Mouse (Mus musculus) lung, postnatal 0 days (tissue): ENCODE results near the gene Ces1b. TPM values are rescaled to one million over a fixed set of nuclear protein-coding genes. Genes with fewer than 3 reads are reported as not detected.

Experiments used
- ATAC-seq: fragments of 200-750 bp; cut with Nextera tagmentation; 2 replicates; pipeline ENCODE4 v1.8.0; 2017; ENCODE audit warnings: moderate library complexity
- DNase-seq: peaks from one replicate; pipeline ENCODE4 v3.0.0-alpha.2; 2016; ENCODE audit warnings: low spot score
- H3K27ac ChIP-seq: fragments of 300-500 bp; sonication (generic); 2 replicates; pipeline ENCODE4 v1.5.1; 2014; ENCODE audit warnings: antibody characterized with exemption, mild to moderate bottlenecking, low read length, mixed read lengths
- H3K27me3 ChIP-seq: fragments of 300-500 bp; sonication (generic); replicated peaks from 2 replicates; pipeline ENCODE4 v1.6.1; 2014; ENCODE audit warnings: low read length, mixed read lengths; ENCODE audit not compliant: insufficient read depth
- H3K36me3 ChIP-seq: fragments of 300-500 bp; sonication (generic); 2 replicates; pipeline ENCODE4 v1.6.1; 2014; ENCODE audit warnings: low read length, mixed read lengths; ENCODE audit not compliant: insufficient read depth
- H3K4me1 ChIP-seq: fragments of 300-500 bp; sonication (generic); 2 replicates; pipeline ENCODE4 v1.6.1; 2014; ENCODE audit warnings: antibody characterized with exemption, low read depth, low read length, mixed read lengths; ENCODE audit not compliant: insufficient read depth
- H3K4me2 ChIP-seq: fragments of 300-500 bp; sonication (generic); replicated peaks from 2 replicates; pipeline ENCODE4 v1.6.1; 2014; ENCODE audit warnings: low read depth, mild to moderate bottlenecking, low read length, moderate library complexity, mixed read lengths
- H3K4me3 ChIP-seq: fragments of 300-500 bp; sonication (generic); 2 replicates; pipeline ENCODE4 v1.5.1; 2014; ENCODE audit warnings: low read depth, low read length
- H3K9ac ChIP-seq: fragments of 300-500 bp; sonication (generic); replicated peaks from 2 replicates; pipeline ENCODE4 v1.6.1; 2014; ENCODE audit warnings: low read depth, mild to moderate bottlenecking
- H3K9me3 ChIP-seq: fragments of 300-500 bp; sonication (generic); 2 replicates; pipeline ENCODE4 v1.6.1; 2016; ENCODE audit warnings: low read length, mixed read lengths
- CTCF ChIP-seq: IDR thresholded peaks from 2 replicates; pipeline ENCODE4 v1.5.1; 2016; ENCODE audit warnings: antibody characterized with exemption, mild to moderate bottlenecking
- EP300 ChIP-seq: IDR thresholded peaks from 2 replicates; pipeline ENCODE4 v1.6.1; 2016; ENCODE audit warnings: antibody characterized with exemption, mild to moderate bottlenecking, control low read depth
- WGBS: fragments of 180-500 bp; shearing (Covaris S2); extraction: QIAGEN DNeasy Blood & Tissue Kit; methylation state at CpG from one replicate; pipeline ENCODE4 v1.1.7; 2014; 5-methylcytosine and 5-hydroxymethylcytosine counted together
- polyA plus RNA-seq: library from polyadenylated mRNA; unstranded; fragments of >200 nt; fragmentation: Nextera tagmentation; extraction: Ambion mirVana; gene quantifications from 2 replicates; pipeline ENCODE4 v1.2.1, GENCODE M21; 2015

Gene Ces1b
- polyA plus RNA-seq, 1 experiment from 2014 or later: 0.37 TPM

DNA sequence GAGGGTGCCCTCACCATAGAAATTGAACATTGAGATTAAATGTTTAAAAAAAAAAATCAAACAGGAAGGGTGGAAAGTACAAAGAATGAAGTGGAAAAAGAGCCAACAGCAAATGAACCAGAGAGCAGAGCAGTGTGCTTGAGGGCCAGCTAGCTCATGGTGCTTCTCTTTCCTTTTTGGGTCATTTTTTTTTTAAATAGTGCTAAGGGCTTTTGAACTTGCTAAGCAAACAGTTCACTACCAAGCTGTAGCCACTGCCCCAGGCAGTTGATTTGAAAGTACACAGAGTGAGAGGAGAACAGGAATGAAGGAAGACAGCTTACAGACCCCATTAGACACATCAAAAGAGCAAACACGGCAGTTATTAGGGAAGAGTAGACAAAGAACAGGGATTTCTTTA is 36.7 kb downstream of the Ces1b start:
- Histone ChIP-seq H3K27me3 (no peaks in the 10 kb centered on the region), H3K27ac (no peak overlapping the region), H3K9ac (no peak overlapping the region), H3K4me2 (no peak overlapping the region), H3K4me1 (no peaks in the 10 kb centered on the region), H3K36me3 (no peaks in the 10 kb centered on the region), H3K4me3 (no peak overlapping the region), H3K9me3 (no peaks in the 10 kb centered on the region)
- TF ChIP-seq CTCF (no peak), EP300 (no peak)
- DNase-seq: peak; percentile 72
- WGBS: 15% methylated on average over 1 of the region's 1 CpGs
- ATAC-seq: peak; percentile 68

DNA sequence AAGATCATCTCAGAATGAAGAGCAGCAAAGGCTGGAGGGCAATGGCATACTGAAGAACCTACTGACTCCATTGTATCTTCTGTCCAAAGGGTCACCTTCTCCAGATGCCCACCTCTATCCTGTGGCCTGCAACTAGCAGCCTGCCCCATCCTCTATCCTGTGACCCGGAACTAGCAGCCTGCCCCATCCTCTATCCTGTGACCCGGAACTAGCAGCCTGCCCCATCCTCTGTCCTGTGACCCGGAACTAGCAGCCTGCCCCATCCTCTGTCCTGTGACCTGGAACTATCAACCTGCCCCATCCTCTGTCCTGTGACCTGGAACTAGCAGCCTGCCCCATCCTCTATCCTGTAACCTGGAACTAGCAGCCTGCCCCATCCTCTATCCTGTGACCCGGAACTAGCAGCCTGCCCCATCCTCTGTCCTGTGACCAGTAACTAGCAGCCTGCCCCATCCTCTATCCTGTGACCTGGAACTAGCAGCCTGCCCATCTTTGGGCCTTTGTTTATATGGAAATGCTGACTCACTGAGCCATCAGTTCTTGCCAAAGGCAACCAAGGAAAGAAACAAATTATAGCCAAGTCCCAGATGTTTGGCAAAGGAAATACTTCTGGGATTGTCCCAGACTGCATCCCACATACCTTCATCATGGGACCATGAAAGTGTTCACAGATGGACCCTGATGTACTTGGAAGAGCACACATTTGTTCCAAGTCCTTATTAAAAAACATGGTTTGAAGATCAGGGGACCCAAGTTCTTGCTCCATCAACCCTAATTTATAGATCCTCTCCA is 38.8 kb downstream of the Ces1b start:
- no peak for ATAC-seq
- Histone ChIP-seq H3K27ac (no peak overlapping the region), H3K27me3 (no peaks in the 10 kb centered on the region), H3K4me1 (no peaks in the 10 kb centered on the region), H3K4me2 (no peak overlapping the region), H3K4me3 (no peak overlapping the region), H3K9me3 (no peaks in the 10 kb centered on the region), H3K9ac (no peak overlapping the region), H3K36me3 (no peaks in the 10 kb centered on the region)
- no peak for DNase-seq
- 68% methylated on average over 4 of the region's 4 CpGs for WGBS
- TF ChIP-seq CTCF (no peak), EP300 (no peak)

DNA sequence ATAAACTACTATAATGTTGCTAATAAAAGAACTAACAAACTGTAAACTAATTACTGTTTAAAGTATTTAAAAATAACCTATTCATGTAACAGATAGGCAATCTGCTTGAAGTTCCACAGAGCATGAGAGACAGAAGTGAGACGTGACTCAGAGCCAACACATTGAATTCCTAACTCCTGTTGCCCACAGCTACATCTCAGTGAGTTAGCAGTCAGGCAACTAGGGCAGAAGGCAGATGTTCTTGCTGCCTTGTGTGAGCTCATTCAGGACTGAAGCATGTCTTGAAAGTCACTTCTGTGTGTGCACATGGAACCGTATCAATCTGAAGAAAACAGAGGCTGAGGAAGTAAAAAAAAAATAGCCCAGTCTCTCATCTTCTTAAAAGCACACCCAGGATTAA is 39.6 kb downstream of the Ces1b start:
- DNase-seq: no peak
- Histone ChIP-seq H3K27me3 (no peaks in the 10 kb centered on the region), H3K4me1 (no peaks in the 10 kb centered on the region), H3K4me3 (no peak overlapping the region), H3K4me2 (no peak overlapping the region), H3K9me3 (no peaks in the 10 kb centered on the region), H3K27ac (no peak overlapping the region), H3K36me3 (no peaks in the 10 kb centered on the region), H3K9ac (no peak overlapping the region)
- no peak for TF ChIP-seq CTCF
- no peak for TF ChIP-seq EP300
- 43% methylated on average over 2 of the region's 2 CpGs for WGBS
- no peak for ATAC-seq

DNA sequence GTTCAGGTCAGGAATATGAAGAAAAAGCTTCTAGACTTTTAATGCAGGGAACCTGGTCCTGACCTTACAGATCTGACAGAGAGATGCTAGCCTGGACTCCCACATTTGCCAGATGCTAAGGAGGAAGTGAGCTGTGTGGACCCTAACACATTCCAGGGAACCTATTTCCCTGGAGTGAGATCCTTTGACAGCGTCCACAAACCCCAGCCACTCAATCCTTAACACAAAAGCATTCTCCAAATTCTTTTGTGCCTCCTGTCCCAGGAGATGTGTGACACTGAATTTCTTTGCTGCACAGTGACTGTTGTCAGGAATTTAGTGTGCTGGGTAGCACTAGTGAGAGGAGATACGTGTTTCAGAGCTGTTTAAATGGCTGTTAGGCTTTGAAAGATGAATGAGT is 41.0 kb downstream of the Ces1b start:
- H3K9me3 ChIP-seq: no peaks in the 10 kb centered on the region
- ATAC-seq: no peak
- 8% methylated on average over 2 of the region's 2 CpGs for WGBS
- no peak for DNase-seq
- TF ChIP-seq EP300 (no peak), CTCF (no peak)
- H3K4me3 ChIP-seq: no peak overlapping the region
- H3K36me3 ChIP-seq: no peaks in the 10 kb centered on the region
- no peaks in the 10 kb centered on the region for H3K4me1 ChIP-seq
- no peaks in the 10 kb centered on the region for H3K27me3 ChIP-seq
- H3K27ac ChIP-seq: no peak overlapping the region
- no peak overlapping the region for H3K4me2 ChIP-seq
- H3K9ac ChIP-seq: no peak overlapping the region

DNA sequence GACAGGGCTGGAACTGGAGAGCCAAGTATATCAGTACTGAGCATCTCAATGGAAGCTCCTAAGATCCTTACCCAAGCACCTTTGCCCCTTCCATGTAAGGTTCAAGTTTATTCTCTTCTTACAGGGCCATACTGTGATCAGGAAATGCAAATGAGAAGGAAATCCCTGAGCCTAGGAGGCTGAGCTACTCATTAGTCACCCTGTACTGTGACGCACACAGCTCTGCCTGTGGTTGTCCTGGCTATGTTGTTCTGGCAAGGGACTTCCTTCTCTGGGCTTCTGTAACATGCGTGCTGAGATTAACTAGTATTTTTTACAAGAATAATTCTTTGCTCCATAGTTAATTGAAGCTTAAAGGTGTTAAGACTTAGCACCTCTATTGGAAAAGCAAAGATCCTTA is 49.2 kb downstream of the Ces1b start:
- no peaks in the 10 kb centered on the region for H3K36me3 ChIP-seq
- 68% methylated on average over 2 of the region's 2 CpGs for WGBS

DNA sequence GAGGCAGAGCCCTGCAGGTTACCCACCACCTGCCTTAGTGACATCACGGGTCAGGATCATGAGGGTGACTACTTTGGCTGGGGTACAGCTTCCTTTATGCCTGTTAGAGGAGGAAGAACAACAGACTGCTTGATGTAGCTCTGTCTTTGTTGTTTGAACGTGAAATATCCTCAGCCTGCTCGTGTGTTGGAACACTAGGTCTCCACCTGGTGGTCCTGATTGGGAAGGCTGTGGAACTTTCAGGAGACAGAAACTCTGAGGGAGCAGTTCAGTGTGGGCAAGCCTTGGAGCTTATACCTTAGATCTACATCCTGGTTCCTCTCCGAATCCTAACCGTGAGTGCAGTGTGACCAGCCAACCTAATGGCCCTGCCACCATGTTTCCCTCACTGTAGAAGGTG is 58.1 kb downstream of the Ces1b start:
- Histone ChIP-seq H3K36me3 (no peaks in the 10 kb centered on the region), H3K9me3 (no peaks in the 10 kb centered on the region), H3K27me3 (no peaks in the 10 kb centered on the region), H3K27ac (no peak overlapping the region), H3K4me3 (no peak overlapping the region), H3K4me2 (no peak overlapping the region), H3K9ac (no peak overlapping the region), H3K4me1 (no peaks in the 10 kb centered on the region)
- DNase-seq (no peak), ATAC-seq (no peak)
- TF ChIP-seq EP300: no peak
- no peak; the same call in 1 of the 2 replicates for TF ChIP-seq CTCF
- WGBS: 59% methylated on average over 5 of the region's 5 CpGs

More for the DNA sequence above, 49.2 kb downstream of the Ces1b start:
- DNase-seq: no peak
- no peaks in the 10 kb centered on the region for H3K4me1 ChIP-seq
- H3K27me3 ChIP-seq: no peaks in the 10 kb centered on the region
- H3K9ac ChIP-seq: no peak overlapping the region
- no peaks in the 10 kb centered on the region for H3K9me3 ChIP-seq
- H3K4me3 ChIP-seq: no peak overlapping the region
- no peak overlapping the region for H3K27ac ChIP-seq
- ATAC-seq: no peak
- H3K4me2 ChIP-seq: no peak overlapping the region
- TF ChIP-seq CTCF: no peak
- no peak for TF ChIP-seq EP300
